Mouse (Mus musculus) forebrain, embryonic 11.5 days (tissue): ENCODE data around the gene Rps6ka6. TPM values are rescaled to one million over a fixed set of nuclear protein-coding genes. Genes with fewer than 3 reads are reported as not detected.

ENCODE experiments used
- ATAC-seq: fragments of 200-750 bp; cut with Nextera tagmentation; replicated peaks from 2 replicates; pipeline ENCODE4 v1.8.0; 2017; ENCODE audit warnings: moderate TSS enrichment; ENCODE audit not compliant: low FRiP score
- DNase-seq: peaks from one replicate; pipeline ENCODE4 v3.0.0-alpha.2; 2017; ENCODE audit warnings: low spot score
- H3K27ac ChIP-seq: fragments of 300-500 bp; sonication (generic); 2 replicates; pipeline ENCODE4 v1.5.1; 2014; ENCODE audit warnings: low read depth, low read length
- H3K27me3 ChIP-seq: fragments of 300-500 bp; sonication (generic); 2 replicates; pipeline ENCODE4 v1.6.1; 2014; ENCODE audit warnings: mild to moderate bottlenecking, low read length, mixed read lengths; ENCODE audit not compliant: control insufficient read depth, insufficient read depth
- H3K36me3 ChIP-seq: fragments of 300-500 bp; sonication (generic); 2 replicates; pipeline ENCODE4 v1.6.1; 2014; ENCODE audit warnings: mild to moderate bottlenecking, low read length, moderate library complexity, mixed read lengths; ENCODE audit not compliant: control insufficient read depth, insufficient read depth
- H3K4me1 ChIP-seq: fragments of 300-500 bp; sonication (generic); replicated peaks from 2 replicates; pipeline ENCODE4 v1.6.1; 2014; ENCODE audit warnings: low read length, mixed read lengths; ENCODE audit not compliant: control insufficient read depth, insufficient read depth
- H3K4me2 ChIP-seq: fragments of 300-500 bp; sonication (generic); 2 replicates; pipeline ENCODE4 v1.6.1; 2014; ENCODE audit warnings: low read depth, mild to moderate bottlenecking, low read length, moderate library complexity, mixed read lengths; ENCODE audit not compliant: severe bottlenecking
- H3K4me3 ChIP-seq: fragments of 300-500 bp; sonication (generic); 2 replicates; pipeline ENCODE4 v1.5.1; 2014; ENCODE audit warnings: low read depth, low read length
- H3K9ac ChIP-seq: fragments of 300-500 bp; sonication (generic); 2 replicates; pipeline ENCODE4 v1.6.1; 2014; ENCODE audit warnings: low read length
- H3K9me3 ChIP-seq: fragments of 300-500 bp; sonication (generic); 2 replicates; pipeline ENCODE4 v1.6.1; 2016; ENCODE audit warnings: low read length, mixed read lengths; ENCODE audit not compliant: control insufficient read depth
- WGBS: fragments of 180-500 bp; shearing (Covaris S2); extraction: QIAGEN DNeasy Blood & Tissue Kit; methylation state at CpG from one replicate; pipeline ENCODE4 v1.1.7; 2014; 5-methylcytosine and 5-hydroxymethylcytosine counted together
- polyA plus RNA-seq: library from polyadenylated mRNA; unstranded; fragments of >200 nt; fragmentation: Nextera tagmentation; extraction: Ambion mirVana; gene quantifications from 2 replicates; pipeline ENCODE4 v1.2.1, GENCODE M21; 2014

Rps6ka6 gene
- polyA plus RNA-seq, 1 experiment from 2014 or later = 77.6 TPM

DNA sequence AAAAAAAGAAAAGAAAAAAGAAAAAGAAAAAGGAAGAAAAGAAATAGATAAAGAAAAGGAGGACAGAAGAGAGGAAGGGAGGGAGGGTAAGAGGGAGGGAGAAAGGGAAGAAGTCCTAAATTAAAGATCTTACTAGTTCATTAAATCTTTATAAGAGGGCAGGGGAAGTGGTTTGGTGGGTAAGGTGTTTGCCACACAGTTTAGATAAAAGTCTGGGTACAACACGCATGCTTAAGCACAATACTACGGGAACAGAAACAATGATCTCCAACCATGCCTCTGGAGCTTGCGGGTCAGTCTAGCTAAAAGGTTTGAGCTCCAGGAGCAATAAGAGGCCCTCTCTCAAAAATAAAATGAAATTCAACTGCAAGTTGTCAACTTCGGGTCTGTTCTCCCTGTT, 123.0 kb downstream of the Rps6ka6 start:
- 89% methylated on average over 4 of the region's 4 CpGs for WGBS
- Histone ChIP-seq H3K4me1 (no peaks in the 10 kb centered on the region), H3K9ac (no peak overlapping the region), H3K27ac (no peak overlapping the region), H3K9me3 (no peaks in the 10 kb centered on the region), H3K4me2 (no peak overlapping the region), H3K36me3 (no peaks in the 10 kb centered on the region), H3K4me3 (no peak overlapping the region), H3K27me3 (no peaks in the 10 kb centered on the region)
- ATAC-seq (no peak), DNase-seq (no peak)

- no peak overlapping the region for H3K9ac ChIP-seq
- H3K9me3 ChIP-seq = no peaks in the 10 kb centered on the region
- H3K4me2 ChIP-seq = no peak overlapping the region
- DNase-seq (no peak), ATAC-seq (no peak)
- H3K27me3 ChIP-seq = no peaks in the 10 kb centered on the region
- H3K4me3 ChIP-seq = no peak overlapping the region
- no peak overlapping the region for H3K27ac ChIP-seq
- no peaks in the 10 kb centered on the region for H3K36me3 ChIP-seq
- WGBS = 94% methylated on average over 2 of the region's 2 CpGs
- no peaks in the 10 kb centered on the region for H3K4me1 ChIP-seq
Measured at GRCm38 (mm10) chrX:111404816-111405215, 132.9 kb downstream of the Rps6ka6 start.

DNA sequence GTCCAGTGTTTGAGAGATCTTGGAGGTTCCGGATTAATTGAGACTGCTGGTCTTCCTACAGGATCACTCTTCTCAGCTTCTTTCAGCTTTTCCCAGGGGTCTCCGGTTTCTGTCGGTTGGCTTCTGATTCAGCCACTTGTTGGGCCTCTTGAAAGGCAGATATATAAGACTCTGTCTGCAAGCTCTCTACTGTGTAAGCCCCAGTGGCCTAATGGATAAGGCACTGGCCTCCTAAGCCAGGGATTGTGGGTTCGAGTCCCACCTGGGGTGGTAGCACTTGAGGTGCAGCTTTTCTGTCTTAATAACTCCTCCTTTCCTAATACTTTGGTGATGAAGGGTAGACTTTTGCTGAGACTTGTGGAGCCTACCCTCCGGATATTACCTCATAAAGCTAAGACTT, 160.7 kb downstream of the Rps6ka6 start:
- WGBS = 83% methylated on average over 5 of the region's 5 CpGs

DNA sequence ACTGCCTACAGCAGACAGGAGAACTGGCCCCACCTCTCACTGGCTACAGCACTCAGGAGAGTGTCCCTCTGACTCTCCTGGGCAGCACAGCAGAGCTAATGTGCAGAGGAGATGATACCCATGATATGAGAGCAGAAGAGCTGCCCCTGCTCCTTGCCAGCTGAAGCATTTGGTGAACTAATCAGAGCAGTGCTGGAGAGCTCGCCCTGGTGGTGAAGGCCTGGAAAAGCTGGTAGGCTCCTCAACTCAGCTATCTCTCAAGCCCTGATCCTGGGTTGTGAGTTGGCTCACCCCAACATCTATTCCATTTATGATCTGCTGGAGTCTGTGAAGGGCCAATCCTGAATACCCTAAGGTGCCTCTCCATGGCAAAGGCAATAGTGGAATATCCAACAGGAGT, 163.6 kb downstream of the Rps6ka6 start:
- no peaks in the 10 kb centered on the region for H3K9me3 ChIP-seq
- no peak overlapping the region for H3K9ac ChIP-seq
- ATAC-seq (no peak), DNase-seq (no peak)
- no peaks in the 10 kb centered on the region for H3K27me3 ChIP-seq
- no peaks in the 10 kb centered on the region for H3K4me1 ChIP-seq
- 46% methylated on average over 1 of the region's 1 CpGs for WGBS
- H3K27ac ChIP-seq = no peak overlapping the region
- no peak overlapping the region for H3K4me2 ChIP-seq
- H3K4me3 ChIP-seq = no peak overlapping the region
- no peaks in the 10 kb centered on the region for H3K36me3 ChIP-seq

More for the DNA sequence above, 160.7 kb downstream of the Rps6ka6 start:
- Histone ChIP-seq H3K9me3 (no peaks in the 10 kb centered on the region), H3K36me3 (no peaks in the 10 kb centered on the region), H3K4me1 (no peaks in the 10 kb centered on the region), H3K4me3 (no peak overlapping the region), H3K27ac (no peak overlapping the region), H3K4me2 (no peak overlapping the region), H3K27me3 (no peaks in the 10 kb centered on the region), H3K9ac (no peak overlapping the region)
- ATAC-seq = no peak
- no peak for DNase-seq

Other genes with a start within 250 kb of the Rps6ka6 start
- gene Hdx, start 159.1 kb upstream of the Rps6ka6 start, polyA plus RNA-seq = 2.1 and 2.3 TPM in 2 replicates